Mouse (Mus musculus) midbrain, postnatal 0 days (tissue): Measurements from ENCODE around the gene Theg. TPM values are rescaled to one million over a fixed set of nuclear protein-coding genes. Genes with fewer than 3 reads are reported as not detected.

Experiments used
- ATAC-seq: fragments of 200-750 bp; cut with Nextera tagmentation; 2 replicates; pipeline ENCODE4 v1.8.0; 2017; ENCODE audit warnings: moderate number of reproducible peaks, mild to moderate bottlenecking, moderate TSS enrichment, moderate library complexity; ENCODE audit not compliant: low FRiP score
- DNase-seq: peaks from one replicate; pipeline ENCODE4 v3.0.0-alpha.2; 2015; ENCODE audit warnings: low spot score
- H3K27ac ChIP-seq: fragments of 300-500 bp; sonication (generic); 2 replicates; pipeline ENCODE4 v1.5.1; 2014; ENCODE audit warnings: low read depth, mild to moderate bottlenecking, low read length, mixed read lengths
- H3K27me3 ChIP-seq: fragments of 300-500 bp; sonication (generic); 2 replicates; pipeline ENCODE4 v1.6.1; 2014; ENCODE audit warnings: low read length, control low read depth, mixed read lengths; ENCODE audit not compliant: insufficient read depth
- H3K36me3 ChIP-seq: fragments of 300-500 bp; sonication (generic); 2 replicates; pipeline ENCODE4 v1.6.1; 2014; ENCODE audit warnings: low read length, control low read depth, mixed read lengths; ENCODE audit not compliant: insufficient read depth
- H3K4me1 ChIP-seq: fragments of 300-500 bp; sonication (generic); 2 replicates; pipeline ENCODE4 v1.6.1; 2014; ENCODE audit warnings: mild to moderate bottlenecking, control low read depth, antibody characterized with exemption, low read length, mixed read lengths; ENCODE audit not compliant: insufficient read depth
- H3K4me2 ChIP-seq: fragments of 300-500 bp; sonication (generic); 2 replicates; pipeline ENCODE4 v1.6.1; 2014; ENCODE audit warnings: low read depth, mild to moderate bottlenecking, low read length, mixed read lengths; ENCODE audit not compliant: poor library complexity, severe bottlenecking
- H3K4me3 ChIP-seq: fragments of 300-500 bp; sonication (generic); 2 replicates; pipeline ENCODE4 v1.5.1; 2014; ENCODE audit warnings: low read depth, mild to moderate bottlenecking, low read length, moderate library complexity
- H3K9ac ChIP-seq: fragments of 300-500 bp; sonication (generic); replicated peaks from 2 replicates; pipeline ENCODE4 v1.6.1; 2014; ENCODE audit warnings: mild to moderate bottlenecking, low read length, moderate library complexity, mixed read lengths; ENCODE audit not compliant: poor library complexity, severe bottlenecking
- H3K9me3 ChIP-seq: fragments of 300-500 bp; sonication (generic); 2 replicates; pipeline ENCODE4 v1.6.1; 2016; ENCODE audit warnings: low read length, control low read depth
- CTCF ChIP-seq: IDR thresholded peaks from 2 replicates; pipeline ENCODE4 v1.5.1; 2016; ENCODE audit warnings: antibody characterized with exemption, mild to moderate bottlenecking
- whole genome bisulfite sequencing: fragments of 180-500 bp; shearing (Covaris S2); extraction: QIAGEN DNeasy Blood & Tissue Kit; methylation state at CpG from one replicate; pipeline ENCODE4 v1.1.7; 2014; 5-methylcytosine and 5-hydroxymethylcytosine counted together
- polyA plus RNA-seq: library from polyadenylated mRNA; unstranded; fragments of >200 nt; fragmentation: Nextera tagmentation; extraction: Ambion mirVana; gene quantifications from 2 replicates; pipeline ENCODE4 v1.2.1, GENCODE M21; 2015
- total RNA-seq: library from RNA; depleted of rRNA; stranded (reverse); fragments of >200 nt; gene quantifications from 2 replicates; pipeline ENCODE4 v1.2.3, GENCODE M21; 2014

Gene Theg
- total and polyA plus RNA-seq, 2 experiments from 2014 or later, result not detected

DNA sequence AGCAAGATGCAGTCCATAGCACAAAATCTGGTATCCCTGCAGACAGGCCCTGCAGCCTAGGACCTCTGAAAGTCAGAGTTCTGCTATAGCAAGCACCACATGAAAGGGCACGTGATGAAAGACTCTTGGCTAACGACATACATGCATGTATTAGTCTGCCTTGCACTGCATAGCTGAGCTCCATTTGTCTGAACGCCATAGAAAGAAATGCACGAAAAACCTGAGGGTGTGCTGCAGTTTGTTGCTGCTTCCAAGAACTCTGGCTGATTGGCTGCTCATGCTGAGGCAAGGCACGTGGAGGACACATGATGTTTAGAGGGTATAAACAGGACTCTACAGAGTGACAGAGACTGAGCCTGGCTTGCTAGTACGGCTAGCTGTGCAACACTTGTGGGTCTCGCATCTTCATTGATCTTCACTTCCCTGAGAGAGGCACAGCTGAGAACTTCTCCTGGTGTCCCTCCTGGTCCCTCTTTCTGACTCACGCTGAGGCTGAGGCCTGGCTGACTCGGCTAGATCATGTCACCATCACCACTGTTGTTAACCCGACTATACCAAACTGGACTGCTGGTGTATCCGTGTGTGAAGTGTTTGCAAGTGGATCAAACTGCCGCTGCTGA, 50.6 kb downstream of the Theg start:
- Histone ChIP-seq H3K27me3 (no peaks in the 10 kb centered on the region), H3K4me1 (no peaks in the 10 kb centered on the region), H3K4me2 (no peak overlapping the region), H3K36me3 (peaks cover 25% of the 10 kb centered on the region), H3K9ac (no peak overlapping the region), H3K9me3 (no peaks in the 10 kb centered on the region), H3K27ac (no peak overlapping the region), H3K4me3 (no peak overlapping the region)
- TF ChIP-seq CTCF, result no peak
- 76% methylated on average over 12 of the region's 12 CpGs for WGBS
- ATAC-seq, result no peak
- no peak for DNase-seq

- ATAC-seq (no peak), DNase-seq (no peak)
- H3K9me3 ChIP-seq, result no peaks in the 10 kb centered on the region
- WGBS, result 68% methylated on average over 1 of the region's 1 CpGs
- no peaks in the 10 kb centered on the region for H3K4me1 ChIP-seq
- no peak for TF ChIP-seq CTCF
- no peaks in the 10 kb centered on the region for H3K27me3 ChIP-seq
- no peak overlapping the region for H3K9ac ChIP-seq
- no peak overlapping the region for H3K4me3 ChIP-seq
- no peak overlapping the region for H3K27ac ChIP-seq
- no peak overlapping the region for H3K4me2 ChIP-seq
- peaks cover 14% of the 10 kb centered on the region for H3K36me3 ChIP-seq
These were observed 51.7 kb downstream of the Theg start for GRCm38 (mm10) chr10:79535431-79535830.

DNA sequence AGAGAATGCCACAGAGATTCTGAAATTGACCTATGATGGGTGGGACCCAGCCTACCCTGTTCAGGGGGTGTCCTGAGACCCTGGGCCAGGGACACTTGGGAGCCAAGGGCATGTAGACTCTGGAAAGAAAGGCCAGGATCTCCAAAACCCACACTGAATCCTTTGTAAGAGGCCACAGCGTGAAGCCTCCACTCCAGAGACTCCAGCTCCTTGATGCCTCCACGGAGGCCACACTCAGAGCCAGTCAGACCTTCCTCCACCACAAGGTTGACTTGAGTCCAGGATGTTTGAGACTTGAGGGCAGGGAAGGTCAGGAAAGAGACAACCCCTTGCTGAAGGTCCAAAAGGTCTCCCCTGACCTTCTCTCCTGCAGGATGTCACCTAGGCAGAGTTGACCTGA, 52.7 kb downstream of the Theg start:
- WGBS, result 87% methylated on average over 2 of the region's 2 CpGs
- H3K4me3 ChIP-seq, result no peak overlapping the region
- DNase-seq (no peak), ATAC-seq (no peak)
- H3K27me3 ChIP-seq, result no peaks in the 10 kb centered on the region
- no peak for TF ChIP-seq CTCF
- no peak overlapping the region for H3K9ac ChIP-seq
- no peaks in the 10 kb centered on the region for H3K4me1 ChIP-seq
- H3K9me3 ChIP-seq, result no peaks in the 10 kb centered on the region
- H3K4me2 ChIP-seq, result no peak overlapping the region
- peaks cover 4% of the 10 kb centered on the region; the same call in 1 of the 2 replicates for H3K36me3 ChIP-seq
- H3K27ac ChIP-seq, result no peak overlapping the region

DNA sequence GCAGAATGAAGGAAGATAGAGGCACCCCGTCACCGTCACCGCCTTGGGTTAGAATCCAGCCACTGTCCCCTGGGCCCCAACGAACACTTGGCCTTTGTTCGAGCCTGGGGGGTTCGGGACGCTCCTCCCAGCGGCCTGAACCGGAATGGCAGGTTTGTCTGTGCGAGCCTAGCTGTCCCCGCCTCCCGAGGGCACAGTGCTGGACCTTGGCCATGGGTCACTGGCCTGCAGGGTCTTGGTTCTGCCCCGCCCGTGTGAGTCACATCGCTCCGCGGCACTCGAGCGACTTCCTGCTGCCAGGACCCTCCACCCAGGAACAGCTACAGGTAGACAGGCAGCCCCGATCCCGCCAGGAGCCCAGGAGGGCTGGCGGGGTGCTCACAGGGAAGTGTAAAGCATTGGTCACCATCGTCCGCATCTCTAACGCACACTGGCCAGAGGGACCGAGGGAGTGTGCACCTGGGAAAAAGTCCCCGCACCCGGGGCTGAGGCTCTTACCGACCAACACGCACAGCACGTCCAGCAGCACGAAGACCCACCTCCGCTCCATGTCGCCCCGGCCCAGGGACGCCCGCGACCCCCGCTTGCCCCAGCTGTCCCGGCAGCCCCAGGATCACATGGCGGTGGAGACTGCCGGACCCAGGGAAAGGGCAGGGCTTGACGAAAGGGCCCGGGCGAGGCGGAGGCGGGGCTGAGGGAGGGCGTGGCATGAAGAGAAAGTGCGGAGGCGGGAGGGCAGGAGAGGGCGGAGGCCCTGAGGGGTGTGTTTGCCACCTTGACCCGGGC, 53.8 kb downstream of the Theg start, which contains the start of gene Plpp2:
Plpp2 (minus strand) TSS at position 671 of the 786 bp plus-strand sequence.
- H3K27ac ChIP-seq, result no peak within 1 kb of the TSS
- peak; percentile 65 for TF ChIP-seq CTCF
- H3K9ac ChIP-seq, result peak within 1 kb of the TSS; percentile 61
- H3K36me3 ChIP-seq, result no peaks in the 10 kb centered on the region
- no peaks in the 10 kb centered on the region for H3K27me3 ChIP-seq
- no peaks in the 10 kb centered on the region for H3K4me1 ChIP-seq
- ATAC-seq (peak; percentile 61), DNase-seq (peak; percentile 53)
- WGBS, result under 1% methylated on average over 51 of the region's 52 CpGs
- peak within 1 kb of the TSS; percentile 95 for H3K4me2 ChIP-seq
- no peaks in the 10 kb centered on the region for H3K9me3 ChIP-seq
- peak within 1 kb of the TSS; percentile 55 for H3K4me3 ChIP-seq

DNA sequence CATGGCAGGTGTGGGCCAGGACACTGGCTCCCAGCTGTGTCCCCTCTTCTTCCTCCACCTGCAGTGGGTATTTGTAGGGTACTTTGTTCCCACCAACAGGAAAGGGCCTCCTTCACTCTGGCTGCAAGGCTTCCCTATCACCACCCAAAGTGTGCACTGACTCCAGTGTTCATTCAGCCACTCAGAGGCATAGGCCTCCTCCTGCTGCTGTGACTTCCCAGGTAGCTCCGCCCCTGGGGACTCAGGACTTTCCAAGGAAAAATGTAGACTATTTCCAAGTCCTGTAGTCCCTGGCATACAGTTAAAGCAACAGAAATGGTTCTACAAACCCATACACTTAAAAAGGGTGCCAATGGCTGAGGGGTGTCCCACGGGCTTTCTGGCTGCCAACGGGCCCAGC, 54.5 kb downstream of the Theg start:
- no peaks in the 10 kb centered on the region for H3K9me3 ChIP-seq
- WGBS, result 36% methylated on average over 3 of the region's 3 CpGs
- H3K4me1 ChIP-seq, result no peaks in the 10 kb centered on the region
- no peaks in the 10 kb centered on the region for H3K27me3 ChIP-seq
- peak overlapping the region; percentile 55 for H3K4me3 ChIP-seq
- peak; percentile 24; the same call in 1 of the 2 replicates for ATAC-seq
- no peak for DNase-seq
- no peaks in the 10 kb centered on the region for H3K36me3 ChIP-seq
- TF ChIP-seq CTCF, result no peak
- peak overlapping the region; percentile 95 for H3K4me2 ChIP-seq
- H3K27ac ChIP-seq, result no peak overlapping the region
- no peak overlapping the region; the same call in 1 of the 2 replicates for H3K9ac ChIP-seq

DNA sequence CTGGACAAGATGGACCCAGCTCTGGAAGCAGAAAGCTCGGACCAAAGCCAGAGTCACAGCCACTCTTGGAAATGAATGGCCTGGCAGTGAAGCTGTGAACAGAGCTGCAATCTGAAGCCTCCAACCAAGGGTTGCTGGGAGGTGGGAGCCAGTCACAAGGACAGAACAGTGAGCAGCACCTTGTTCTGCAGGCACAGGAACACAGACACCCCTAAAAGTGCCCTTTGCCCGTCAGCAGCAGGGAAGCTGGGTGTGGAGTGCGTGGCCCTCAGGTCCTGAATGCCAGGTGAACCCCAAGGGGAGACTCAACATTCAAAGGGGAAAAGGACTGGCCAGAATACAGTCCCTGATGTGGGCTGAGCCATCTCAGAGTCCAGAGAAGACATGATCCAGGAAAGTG, 55.5 kb downstream of the Theg start:
- TF ChIP-seq CTCF, result no peak
- no peak overlapping the region for H3K27ac ChIP-seq
- no peak overlapping the region for H3K4me2 ChIP-seq
- no peak overlapping the region for H3K9ac ChIP-seq
- H3K4me3 ChIP-seq, result no peak overlapping the region
- H3K4me1 ChIP-seq, result no peaks in the 10 kb centered on the region
- no peaks in the 10 kb centered on the region for H3K27me3 ChIP-seq
- H3K9me3 ChIP-seq, result no peaks in the 10 kb centered on the region
- 0 out of 2 replicates have a peak, but pooled peaks cover 3% of the 10 kb centered on the region for H3K36me3 ChIP-seq
- ATAC-seq (no peak), DNase-seq (no peak)
- 87% methylated on average over 3 of the region's 3 CpGs for WGBS
